In the genomic region with DNA sequence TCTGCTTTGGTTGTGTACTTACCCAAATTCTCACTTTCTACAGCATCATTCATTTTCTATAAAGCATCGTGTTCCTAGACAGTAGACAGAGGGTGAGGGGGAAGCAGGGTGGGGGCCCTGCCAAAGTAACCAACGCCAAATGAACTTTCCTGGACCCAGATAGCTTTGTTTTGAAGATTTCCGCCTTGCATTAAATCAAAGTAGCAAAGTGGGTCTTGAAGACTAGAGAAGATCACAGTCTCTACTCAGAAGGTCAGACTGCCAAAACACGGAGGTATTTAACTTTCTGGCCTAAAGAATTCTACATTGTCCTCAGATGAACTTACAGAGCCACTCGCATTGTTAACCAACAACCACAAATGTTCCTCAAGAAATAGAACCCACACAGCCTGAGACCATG, we compare ENCODE assay signal across 19 mouse cellular contexts.
DNase-seq lines count a peak whose midpoint lies in the region; ATAC-seq and TF ChIP-seq lines count a peak whose summit lies in the region.
"Had no signal": no experiment of that assay in that cellular context is flagged by ENCODE, and none has a peak within 500 bp of the region (broad histone marks: within the 10 kb centered on the region; RNA-seq: fewer than 3 reads in every experiment).

No protein-coding gene starts in this region.

- no peak for DNase-seq in gastrocnemius, adult 2 months
- DNase-seq in gastrocnemius, postnatal 14 days = no peak
- peak; percentile 58 for DNase-seq in kidney, adult 2 months
- DNase-seq in kidney, adult 8-10 months = peak; percentile 9 to 35
- DNase-seq in kidney, postnatal 10 days = peak; percentile 44
- no peak for DNase-seq in stomach, postnatal 0 days (ENCODE audit: low spot score)
- DNase-seq: cerebellum, adult 11 months; cerebellum, adult 8-10 months; cerebellum, postnatal 14 days; embryo, embryonic 11 days; forebrain, postnatal 0 days; gastrocnemius, postnatal 36 days had no signal

- 28% methylated on average over 5 of the region's 5 CpGs for WGBS in kidney, adult 2 months
- WGBS in kidney, embryonic 16.5 days = 39% methylated on average over 5 of the region's 5 CpGs
- 84% methylated on average over 5 of the region's 5 CpGs for WGBS in midbrain, embryonic 13.5 days
- 49% methylated on average over 5 of the region's 5 CpGs for WGBS in stomach, postnatal 0 days

- no peaks in the 10 kb centered on the region for H3K36me3 ChIP-seq in kidney, adult 2 months (ENCODE audit: control insufficient read depth, insufficient read depth, low read length)
- no peaks in the 10 kb centered on the region for H3K36me3 ChIP-seq in kidney, embryonic 16.5 days (ENCODE audit: insufficient read depth, low read length)
- no peaks in the 10 kb centered on the region; the same call in 1 of the 2 replicates for H3K36me3 ChIP-seq in midbrain, embryonic 13.5 days
- H3K36me3 ChIP-seq in stomach, postnatal 0 days (ENCODE audit: control insufficient read depth, insufficient read depth, low read length) = no peaks in the 10 kb centered on the region
- H3K36me3 ChIP-seq: embryonic facial prominence, embryonic 12.5 days; heart, embryonic 15.5 days; hindbrain, embryonic 13.5 days had no signal

- peak overlapping the region; percentile 31; the same call in 1 of the 2 replicates for H3K27ac ChIP-seq in gastrocnemius, adult 2 months
- no peak overlapping the region; the same call in 1 of the 2 replicates for H3K27ac ChIP-seq in kidney, adult 2 months (ENCODE audit: insufficient read depth, low read depth, low read length)
- no peak overlapping the region for H3K27ac ChIP-seq in kidney, embryonic 16.5 days (ENCODE audit: low read length)
- H3K27ac ChIP-seq in midbrain, embryonic 13.5 days = no peak overlapping the region
- H3K27ac ChIP-seq in stomach, postnatal 0 days (replicated peaks) = no peak overlapping the region
- H3K27ac ChIP-seq: embryonic facial prominence, embryonic 12.5 days; forebrain, embryonic 13.5 days; heart, embryonic 15.5 days; hindbrain, embryonic 13.5 days had no signal

- intact Hi-C loops in gastrocnemius, adult 2 months (cut with DNase I) = no loop called here
- intact Hi-C loops in gastrocnemius, postnatal 14 days (cut with DNase I; ENCODE audit: low total_unique reads) = no loop called here

- H3K4me2 ChIP-seq in kidney, embryonic 16.5 days (replicated peaks; ENCODE audit: low read depth, low read length) = no peak overlapping the region
- no peak overlapping the region for H3K4me2 ChIP-seq in midbrain, embryonic 13.5 days (replicated peaks)
- H3K4me2 ChIP-seq in stomach, postnatal 0 days (replicated peaks; ENCODE audit: low read depth) = no peak overlapping the region
- H3K4me2 ChIP-seq: embryonic facial prominence, embryonic 12.5 days; forebrain, embryonic 13.5 days; heart, embryonic 11.5 days; heart, embryonic 15.5 days; hindbrain, embryonic 13.5 days had no signal

- peaks cover 9% of the 10 kb centered on the region; the same call in 1 of the 2 replicates for H3K4me1 ChIP-seq in kidney, adult 2 months (ENCODE audit: control insufficient read depth, insufficient read depth, low read length)
- no peaks in the 10 kb centered on the region for H3K4me1 ChIP-seq in kidney, embryonic 16.5 days (ENCODE audit: insufficient read depth, low read length)
- H3K4me1 ChIP-seq in midbrain, embryonic 13.5 days (replicated peaks) = peaks cover 14% of the 10 kb centered on the region
- no peaks in the 10 kb centered on the region for H3K4me1 ChIP-seq in stomach, postnatal 0 days (replicated peaks; ENCODE audit: control insufficient read depth, insufficient read depth)
- H3K4me1 ChIP-seq: embryonic facial prominence, embryonic 12.5 days; heart, embryonic 15.5 days had no signal

- no peak for ATAC-seq in kidney, embryonic 16.5 days (ENCODE audit: low FRiP score, low TSS enrichment)
- ATAC-seq in midbrain, embryonic 13.5 days = no peak
- ATAC-seq in stomach, postnatal 0 days (ENCODE audit: low FRiP score, low TSS enrichment) = no peak
- ATAC-seq: forebrain, embryonic 13.5 days; forebrain, postnatal 0 days had no signal

- TF ChIP-seq CTCF in gastrocnemius, adult 2 months (IDR thresholded peaks at IDR 0.05) = no peak
- TF ChIP-seq CTCF in kidney, adult 2 months (conservative IDR thresholded peaks at IDR 0.05; ENCODE audit: insufficient read depth, insufficient read length, low read depth, low read length) = no peak
- no peak for TF ChIP-seq CTCF in stomach, postnatal 0 days (IDR thresholded peaks at IDR 0.05; ENCODE audit: low read depth)

- no peak overlapping the region for H3K4me3 ChIP-seq in gastrocnemius, adult 2 months
- H3K4me3 ChIP-seq in kidney, adult 2 months (ENCODE audit: insufficient read depth, low read depth, low read length) = no peak overlapping the region
- no peak overlapping the region for H3K4me3 ChIP-seq in kidney, embryonic 16.5 days (ENCODE audit: low read length)
- H3K4me3 ChIP-seq in midbrain, embryonic 13.5 days (replicated peaks) = no peak overlapping the region
- H3K4me3 ChIP-seq in stomach, postnatal 0 days (ENCODE audit: low read depth, low read length) = no peak overlapping the region
- H3K4me3 ChIP-seq: embryonic facial prominence, embryonic 12.5 days; forebrain, embryonic 13.5 days; heart, embryonic 15.5 days; hindbrain, embryonic 13.5 days had no signal

- TF ChIP-seq EP300 in stomach, postnatal 0 days (optimal IDR thresholded peaks at IDR 0.05) = no peak

- no peak for TF ChIP-seq POLR2A in kidney, adult 2 months (IDR thresholded peaks at IDR 0.05; ENCODE audit: low read depth, low read length)

- no peaks in the 10 kb centered on the region for H3K9me3 ChIP-seq in kidney, embryonic 16.5 days (ENCODE audit: low read length)
- no peaks in the 10 kb centered on the region for H3K9me3 ChIP-seq in midbrain, embryonic 13.5 days
- H3K9me3 ChIP-seq in stomach, postnatal 0 days (ENCODE audit: control insufficient read depth, low read length) = no peaks in the 10 kb centered on the region
- H3K9me3 ChIP-seq: embryonic facial prominence, embryonic 12.5 days; forebrain, embryonic 13.5 days; heart, embryonic 15.5 days; hindbrain, embryonic 13.5 days had no signal

- H3K9ac ChIP-seq in kidney, embryonic 16.5 days (replicated peaks; ENCODE audit: low read length) = no peak overlapping the region
- no peak overlapping the region for H3K9ac ChIP-seq in midbrain, embryonic 13.5 days (replicated peaks)
- H3K9ac ChIP-seq in stomach, postnatal 0 days (ENCODE audit: low read length) = no peak overlapping the region
- H3K9ac ChIP-seq: embryonic facial prominence, embryonic 12.5 days; forebrain, embryonic 13.5 days; forebrain, postnatal 0 days; heart, embryonic 15.5 days; hindbrain, embryonic 13.5 days had no signal

- H3K27me3 ChIP-seq in kidney, adult 2 months (replicated peaks; ENCODE audit: control insufficient read depth, insufficient read depth, low read length) = no peaks in the 10 kb centered on the region
- H3K27me3 ChIP-seq in kidney, embryonic 16.5 days (ENCODE audit: insufficient read depth, low read length) = no peaks in the 10 kb centered on the region
- H3K27me3 ChIP-seq in midbrain, embryonic 13.5 days = no peaks in the 10 kb centered on the region
- H3K27me3 ChIP-seq in stomach, postnatal 0 days (ENCODE audit: control insufficient read depth, insufficient read depth, low read length) = no peaks in the 10 kb centered on the region
- H3K27me3 ChIP-seq: embryonic facial prominence, embryonic 12.5 days; forebrain, embryonic 13.5 days; heart, embryonic 15.5 days; hindbrain, embryonic 13.5 days had no signal

Comparison
In these comparisons a context has a peak if more than half of its experiments do, and no peak if none do; other contexts are left out.
1. DNase-seq: peak in kidney, adult 2 months (single experiment), kidney, adult 8-10 months (2 of 2) and kidney, postnatal 10 days (single experiment); none in gastrocnemius, adult 2 months (single experiment), gastrocnemius, postnatal 14 days (single experiment) and stomach, postnatal 0 days (single experiment).